Comparison of ENCODE assay signal across 25 mouse cellular contexts in genomic region chr3:93562372-93562771, GRCm38 (mm10). TPM values are rescaled to one million over a fixed set of nuclear protein-coding genes. Genes with fewer than 3 reads are reported as not detected.
DNase-seq lines count a peak whose midpoint lies in the region; ATAC-seq and TF ChIP-seq lines count a peak whose summit lies in the region.
"Had no signal": no experiment of that assay in that cellular context is flagged by ENCODE, and none has a peak within 500 bp of the region (broad histone marks: within the 10 kb centered on the region; RNA-seq: fewer than 3 reads in every experiment).

No protein-coding gene starts in this region.

- TF ChIP-seq EP300 in CH12.LX (IDR thresholded peaks at IDR 0.05; ENCODE audit: low read length): peak; percentile 72

- peak; percentile 33; the same call in 1 of the 2 replicates for ATAC-seq in neutrophil, adult 5-6 weeks (ENCODE audit: extremely low read depth, insufficient number of reproducible peaks, low FRiP score, poor library complexity, severe bottlenecking)
- no peak for ATAC-seq in kidney, embryonic 15.5 days (replicated peaks; ENCODE audit: low FRiP score)
- ATAC-seq: hindbrain, postnatal 0 days had no signal

- WGBS in spleen, adult 2 months: 32% methylated on average over 2 of the region's 2 CpGs
- 87% methylated on average over 2 of the region's 2 CpGs for WGBS in kidney, embryonic 15.5 days

- H3K4me1 ChIP-seq in spleen, adult 2 months (ENCODE audit: control insufficient read depth, insufficient read depth, insufficient read length): peaks cover 18% of the 10 kb centered on the region
- peaks cover 30 to 58% of the 10 kb centered on the region in 2 experiments for H3K4me1 ChIP-seq in CH12.LX (ENCODE audit: control insufficient read depth in 1 of 2, insufficient read depth in 2 of 2)
- peaks cover 20% of the 10 kb centered on the region for H3K4me1 ChIP-seq in kidney, embryonic 15.5 days
- H3K4me1 ChIP-seq: forebrain, embryonic 10.5 days; heart, embryonic 12.5 days; midbrain, embryonic 12.5 days had no signal

- peaks cover 31% of the 10 kb centered on the region for H3K36me3 ChIP-seq in spleen, adult 2 months (ENCODE audit: control insufficient read depth, insufficient read depth, low read length)
- H3K36me3 ChIP-seq in CH12.LX (replicated peaks in 1 of 2; ENCODE audit: control insufficient read depth in 1 of 2, insufficient read depth in 1 of 2, low read length in 1 of 2): peaks cover 47 to 82% of the 10 kb centered on the region in 2 experiments
- H3K36me3 ChIP-seq in kidney, embryonic 15.5 days: peaks cover 40% of the 10 kb centered on the region
- H3K36me3 ChIP-seq: forebrain, embryonic 10.5 days; midbrain, embryonic 12.5 days had no signal

- DNase-seq in spleen, adult 2 months (ENCODE audit: low read depth in 1 of 2, low spot score in 2 of 2): no peak
- DNase-seq in spleen, adult 12 weeks (ENCODE audit: low spot score): no peak
- DNase-seq in CH12.LX (ENCODE audit: extremely low read depth): peak; percentile 57
- peak; percentile 71 for DNase-seq in induced T-regulatory cell, adult 2 months (ENCODE audit: low read depth)
- DNase-seq in thymus, postnatal 10 days (ENCODE audit: low spot score in 2 of 2): no peak
- no peak for DNase-seq in retina, postnatal 1 day
- DNase-seq: cerebellum, adult 2 months; cerebellum, postnatal 36 days; gastrocnemius, adult 2 months; heart, postnatal 10 days; kidney, adult 18-20 months; layer of hippocampus, adult 9-11 months; liver; lung, postnatal 4 days; right cerebral cortex, postnatal 14 days; spleen, adult 18-20 months; thymus, adult 18-20 months had no signal

- H3K27ac ChIP-seq in spleen, adult 2 months (ENCODE audit: insufficient read depth, low read length): 0 out of 2 replicates have a peak overlapping the region, but pooled peaks have one; percentile 7
- H3K27ac ChIP-seq in CH12.LX (ENCODE audit: insufficient read depth, low read depth): peak overlapping the region; percentile 31; the same call in 1 of the 2 replicates
- no peak overlapping the region for H3K27ac ChIP-seq in kidney, embryonic 15.5 days
- H3K27ac ChIP-seq: forebrain, embryonic 10.5 days; gastrocnemius, adult 2 months; hindbrain, postnatal 0 days; kidney, postnatal 0 days; midbrain, embryonic 12.5 days; stomach, embryonic 15.5 days had no signal

- no peak for TF ChIP-seq POLR2A in spleen, adult 2 months (IDR thresholded peaks at IDR 0.05; ENCODE audit: low read depth, low read length)
- no peak for TF ChIP-seq POLR2A in CH12.LX (IDR thresholded peaks at IDR 0.05; ENCODE audit: low read depth, low read length)

- no peaks in the 10 kb centered on the region for H3K27me3 ChIP-seq in spleen, adult 2 months (ENCODE audit: control insufficient read depth, insufficient read depth, low read length)
- H3K27me3 ChIP-seq in CH12.LX (replicated peaks): no peaks in the 10 kb centered on the region
- no peaks in the 10 kb centered on the region for H3K27me3 ChIP-seq in kidney, embryonic 15.5 days
- H3K27me3 ChIP-seq: heart, embryonic 12.5 days; midbrain, embryonic 12.5 days; stomach, embryonic 15.5 days had no signal

- dilution Hi-C loops in CH12.LX (cut with MboI; ENCODE audit: extremely low pct_ligation_motif_present, extremely low pct_unique_long_range_greater_than_20kb, low sequenced_read_pairs): no loop called here

- H3K4me2 ChIP-seq in CH12.LX (ENCODE audit: insufficient read depth, low read depth, poor library complexity, severe bottlenecking): peak overlapping the region; percentile 42; the same call in 1 of the 2 replicates
- H3K4me2 ChIP-seq in kidney, embryonic 15.5 days: no peak overlapping the region
- H3K4me2 ChIP-seq: heart, embryonic 12.5 days; midbrain, embryonic 12.5 days; stomach, embryonic 15.5 days had no signal

- H3K4me3 ChIP-seq in spleen, adult 2 months (ENCODE audit: extremely low read depth, insufficient read depth, insufficient read length): no peak overlapping the region
- H3K4me3 ChIP-seq in CH12.LX (replicated peaks in 1 of 3; ENCODE audit: low read depth in 2 of 3, low read length in 2 of 3, poor library complexity in 1 of 3): no peak overlapping the region
- H3K4me3 ChIP-seq in kidney, embryonic 15.5 days (replicated peaks): no peak overlapping the region
- H3K4me3 ChIP-seq: forebrain, embryonic 10.5 days; gastrocnemius, adult 2 months; heart, embryonic 12.5 days; midbrain, embryonic 12.5 days; stomach, embryonic 15.5 days had no signal

- H3K9me3 ChIP-seq in CH12.LX (replicated peaks; ENCODE audit: low read length): no peaks in the 10 kb centered on the region
- no peaks in the 10 kb centered on the region for H3K9me3 ChIP-seq in kidney, embryonic 15.5 days (replicated peaks)
- H3K9me3 ChIP-seq: forebrain, embryonic 10.5 days; heart, embryonic 12.5 days; midbrain, embryonic 12.5 days; stomach, embryonic 15.5 days had no signal

- TF ChIP-seq RAD21 in CH12.LX (IDR thresholded peaks at IDR 0.05; ENCODE audit: low read depth, low read length): no peak

- in situ Hi-C loops in CH12.LX (cut with MboI; ENCODE audit: low pct_ligation_motif_present, low pct_unique_long_range_greater_than_20kb, low sequenced_read_pairs): no loop called here

- no peak overlapping the region for H3K9ac ChIP-seq in CH12.LX (ENCODE audit: insufficient read depth, low read depth)
- H3K9ac ChIP-seq in kidney, embryonic 15.5 days: no peak overlapping the region
- H3K9ac ChIP-seq: heart, embryonic 12.5 days; midbrain, embryonic 12.5 days; stomach, embryonic 15.5 days had no signal

- H3K79me2 ChIP-seq in CH12.LX (replicated peaks; ENCODE audit: control insufficient read depth, extremely low read depth, insufficient read depth, poor library complexity, severe bottlenecking): peaks cover 34% of the 10 kb centered on the region

- TF ChIP-seq CTCF in spleen, adult 2 months (IDR thresholded peaks at IDR 0.05; ENCODE audit: extremely low read depth, insufficient read depth, insufficient read length, insufficient replicate concordance): no peak
- TF ChIP-seq CTCF in CH12.LX (conservative IDR thresholded peaks at IDR 0.05 in 1 of 2, IDR thresholded peaks at IDR 0.05 in 1 of 2; ENCODE audit: low read depth in 2 of 2, low read length in 2 of 2): no peak

TF ChIP-seq in CH12.LX, 34 proteins besides CTCF, POLR2A, EP300 and RAD21:
- TF ChIP-seq JUND (conservative IDR thresholded peaks at IDR 0.05; ENCODE audit: low read depth, low read length) (peak; percentile 58; the same call in 1 of the 2 replicates), HCFC1 (IDR thresholded peaks at IDR 0.05; ENCODE audit: low read depth, low read length) (no peak), ETS1 (conservative IDR thresholded peaks at IDR 0.05; ENCODE audit: low read depth, low read length) (peak; percentile 69), JUN (IDR thresholded peaks at IDR 0.05; ENCODE audit: insufficient read depth, low read depth, low read length) (peak; percentile 83), ELF1 (IDR thresholded peaks at IDR 0.05; ENCODE audit: low read depth, low read length) (no peak), IRF4 (IDR thresholded peaks at IDR 0.05; ENCODE audit: low read depth, low read length) (peak; percentile 85), MEF2A (IDR thresholded peaks at IDR 0.05; ENCODE audit: borderline replicate concordance, low read depth, low read length) (peak; percentile 98)
TF ChIP-seq in CH12.LX: peak in this region for 5.

RNA-seq across cellular contexts. Expression of gene S100a10, which starts 7.5 kb away (rescaled TPM):
- 36.2 and 39.0 TPM in 2 replicates for polyA plus RNA-seq in spleen, adult 2 months (2012; rRNA removed)
- total RNA-seq in CH12.LX (2012; rRNA removed) (352 and 369 TPM in 2 replicates), CH12.LX (2014; rRNA removed) (429 and 518 TPM in 2 replicates)
- polyA plus RNA-seq in CH12.LX (2012; ENCODE audit: insufficient read length, low read depth): 213 and 259 TPM in 2 replicates
- 406 and 416 TPM in 2 replicates for total RNA-seq in neutrophil, adult 5-6 weeks (2017)
- 516 and 533 TPM in 2 replicates for polyA plus RNA-seq in kidney, embryonic 15.5 days (2015; fragmentation: Nextera tagmentation; extraction: Ambion mirVana)

RNA-seq across cellular contexts. Expression of gene S100a11, which starts 42.1 kb away (rescaled TPM):
- polyA plus RNA-seq in spleen, adult 2 months (2012; rRNA removed): 69.2 and 72.5 TPM in 2 replicates
- 33.4 and 47.2 TPM in 2 replicates for total RNA-seq in CH12.LX (2012; rRNA removed)
- 68.9 and 75.2 TPM in 2 replicates for total RNA-seq in CH12.LX (2014; rRNA removed)
- 448 and 468 TPM in 2 replicates for polyA plus RNA-seq in CH12.LX (2012; ENCODE audit: insufficient read length, low read depth)
- 584 and 660 TPM in 2 replicates for total RNA-seq in neutrophil, adult 5-6 weeks (2017)
- 1,358 and 1,377 TPM in 2 replicates for polyA plus RNA-seq in kidney, embryonic 15.5 days (2015; fragmentation: Nextera tagmentation; extraction: Ambion mirVana)

Comparison
In these comparisons a context has a peak if more than half of its experiments do, and no peak if none do; other contexts are left out.
1. DNase-seq: peak in CH12.LX (single experiment) and induced T-regulatory cell, adult 2 months (single experiment); none in spleen, adult 2 months (0 of 2), spleen, adult 12 weeks (single experiment), thymus, postnatal 10 days (0 of 2) and retina, postnatal 1 day (single experiment).